Mouse (Mus musculus): ENCODE data around the gene Traf1. TPM values are rescaled to one million over a fixed set of nuclear protein-coding genes. Genes with fewer than 3 reads are reported as not detected.

Traf1 gene
- 4.1 and 4.2 TPM in 2 replicates for polyA plus RNA-seq (2012; rRNA removed)

GRCm38 (mm10) chr2:34961481-34962036, at the start of gene Traf1:
Gene Traf1, minus strand, starts transcription at chr2:34961772.

DNA sequence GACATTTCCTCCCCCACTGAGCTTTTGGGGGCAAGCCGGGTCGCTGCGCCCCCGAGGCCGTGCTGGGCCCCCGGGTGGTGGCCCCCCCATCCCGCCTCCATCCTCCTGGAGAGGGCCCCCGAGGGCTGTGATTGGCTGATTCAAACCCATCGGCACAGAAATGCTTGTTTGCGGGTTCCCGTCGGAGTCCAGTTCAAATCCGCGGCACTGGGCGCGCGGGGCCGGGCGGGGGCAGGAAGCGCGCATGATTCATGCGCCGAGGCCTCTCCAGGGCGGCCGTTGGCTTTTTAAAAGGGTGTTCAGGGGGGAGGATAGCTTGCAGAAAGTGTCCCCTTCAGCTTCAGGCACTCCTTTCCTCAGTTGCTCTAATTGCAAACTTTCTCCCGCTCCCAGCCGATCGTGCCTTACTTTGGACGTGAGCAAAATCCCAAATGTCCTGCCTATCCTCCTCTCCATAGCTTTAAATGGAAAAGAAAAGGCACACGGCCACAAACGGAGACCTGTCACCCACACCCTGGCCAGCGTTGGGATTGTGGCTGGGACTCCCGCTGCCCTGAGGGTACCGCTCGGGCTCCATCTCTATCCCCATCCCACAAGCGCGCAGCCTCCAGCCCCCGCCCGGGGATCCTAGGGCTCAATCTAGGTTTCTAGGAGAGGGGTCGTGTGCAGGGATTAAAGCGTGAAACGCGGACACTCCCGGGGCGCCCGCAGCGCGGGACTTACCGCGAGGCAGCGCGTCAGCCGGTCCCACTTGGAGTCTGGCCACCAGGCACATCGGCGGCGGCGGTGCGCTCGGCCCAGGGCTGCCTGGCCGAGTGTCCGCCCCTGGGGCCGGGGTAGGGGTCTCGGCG, 48.1 kb downstream of the Traf1 start, which contains the start of gene Phf19:
Gene Phf19, minus strand, starts transcription at position 809 of the 851 bp plus-strand sequence.

Other genes with a start within 250 kb of the Traf1 start
- gene Gapvd1, start 206.5 kb downstream of the Traf1 start, polyA plus RNA-seq (2012; rRNA removed) = 45.3 and 51.1 TPM in 2 replicates
- gene Hspa5, start 189.8 kb downstream of the Traf1 start, polyA plus RNA-seq (2012; rRNA removed) = 346 and 362 TPM in 2 replicates
- gene Rabepk, start 161.9 kb downstream of the Traf1 start, polyA plus RNA-seq (2012; rRNA removed) = 20.7 and 21.5 TPM in 2 replicates
- gene Fbxw2, start 135.5 kb downstream of the Traf1 start, polyA plus RNA-seq (2012; rRNA removed) = 83.4 and 89.2 TPM in 2 replicates
- gene Gm34653, start 128.8 kb downstream of the Traf1 start, polyA plus RNA-seq (2012; rRNA removed) = 0.08 and 0.09 TPM in 2 replicates
- gene Cutal, start 87.4 kb downstream of the Traf1 start, polyA plus RNA-seq (2012; rRNA removed) = 0.21 and 0.25 TPM in 2 replicates
- gene Psmd5, start 86.8 kb downstream of the Traf1 start, polyA plus RNA-seq (2012; rRNA removed) = 52.9 and 60.5 TPM in 2 replicates
- 2.8 and 3.6 TPM in 2 replicates for gene Phf19, start 47.7 kb downstream of the Traf1 start, polyA plus RNA-seq (2012; rRNA removed)
- 1.0 and 1.4 TPM in 2 replicates for gene Hc, start 99.7 kb upstream of the Traf1 start, polyA plus RNA-seq (2012; rRNA removed)
- gene AI182371, start 139.8 kb upstream of the Traf1 start, polyA plus RNA-seq (2012; rRNA removed) = 1.00 and 1.5 TPM in 2 replicates
- 18.5 and 22.0 TPM in 2 replicates for gene Cntrl, start 147.7 kb upstream of the Traf1 start, polyA plus RNA-seq (2012; rRNA removed)
- gene Rab14, start 239.3 kb upstream of the Traf1 start, polyA plus RNA-seq (2012; rRNA removed) = 175 and 177 TPM in 2 replicates